Comparison of ENCODE assay signal across 17 mouse cellular contexts in the genomic region with DNA sequence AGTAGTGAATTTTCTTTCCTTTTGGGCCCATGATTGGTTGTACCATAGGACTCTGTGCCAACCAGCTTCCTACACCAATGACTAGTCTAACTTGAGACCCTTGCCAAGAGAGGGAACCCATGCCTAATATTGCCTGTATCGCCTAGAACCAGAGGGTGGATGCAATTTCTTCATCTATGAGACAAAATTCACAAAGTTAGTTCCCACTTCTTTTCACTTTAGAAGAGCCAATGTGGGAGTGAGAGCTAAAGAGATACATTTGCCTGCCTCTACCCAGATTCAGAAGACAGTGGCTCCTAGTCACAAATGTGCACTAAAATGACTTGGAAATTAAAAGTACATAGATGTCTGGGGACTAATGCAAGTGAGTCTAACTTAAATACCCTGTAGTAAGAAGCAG.
"Had no signal": no experiment of that assay in that cellular context is flagged by ENCODE, and none has a peak within 500 bp of the region (broad histone marks: within the 10 kb centered on the region; RNA-seq: fewer than 3 reads in every experiment).

No protein-coding gene starts in this region.

- DNase-seq: cerebellum, adult 8-10 months; cerebellum, adult 9-10 months; cerebellum, adult 9-11 months; cerebellum, postnatal 10 days; cerebellum, postnatal 14 days; cerebellum, postnatal 25 days; cerebellum, postnatal 36 days; embryo, embryonic 11 days; forebrain, postnatal 0 days; gastrocnemius, adult 2 months; gastrocnemius, postnatal 10 days; gastrocnemius, postnatal 14 days; gastrocnemius, postnatal 25 days; gastrocnemius, postnatal 36 days; heart, adult 11 months; heart, adult 18-20 months; heart, adult 2 months had no signal
